Mouse (Mus musculus) layer of hippocampus, adult 8-10 months (tissue): Measurements from ENCODE around the gene Map2k7. TPM values are rescaled to one million over a fixed set of nuclear protein-coding genes. Genes with fewer than 3 reads are reported as not detected.
A peak's percentile ranks its signal among the peaks of the same experiment; 100 is the strongest.
"Not testable (repeated sequence)": the region's sequence is repeated elsewhere in the genome, so short reads cannot be mapped to it uniquely, and the experiment has no call there.

Experiments
- DNase-seq, 2 experiments: peaks; one replicate each; pipeline ENCODE4 v3.0.0; 2022; ENCODE audit warnings: low spot score in 2 of 2
- total RNA-seq, 4 experiments: library from RNA; stranded (reverse); gene quantifications; 2 replicates each; pipeline ENCODE4 v1.2.4; 2022

Gene Map2k7
- total RNA-seq, 4 experiments from 2014 or later, result 99.3 to 117 (median 110) TPM

- DNase-seq, result no peak
These were observed 12.2 kb upstream of the Map2k7 start for GRCm38 (mm10) chr8:4226323-4226722.

GRCm38 (mm10) chr8:4226739-4227347, 11.7 kb upstream of the Map2k7 start, which contains the start of gene Lrrc8e:
TSS of gene Lrrc8e (plus strand) at chr8:4226827.
- DNase-seq, result no peak

GRCm38 (mm10) chr8:4227919-4228318, 10.6 kb upstream of the Map2k7 start:
- no peak for DNase-seq

GRCm38 (mm10) chr8:4229784-4230183, 8.8 kb upstream of the Map2k7 start:
- DNase-seq, result no peak

- DNase-seq, result no peak
These were observed 7.8 kb upstream of the Map2k7 start for GRCm38 (mm10) chr8:4230612-4231351.

- peak in 1 of 2 experiments; percentile 25 for DNase-seq
These were observed 616 bp upstream of the Map2k7 start for GRCm38 (mm10) chr8:4237814-4238433.

- no peak for DNase-seq
These were observed 802 bp downstream of the Map2k7 start for GRCm38 (mm10) chr8:4239193-4239890.

GRCm38 (mm10) chr8:4245061-4245460, 6.5 kb downstream of the Map2k7 start:
- DNase-seq, result no peak

- DNase-seq, result no peak
These were observed 7.2 kb downstream of the Map2k7 start for GRCm38 (mm10) chr8:4245737-4246136.

- no peak for DNase-seq
These were observed 8.7 kb downstream of the Map2k7 start for GRCm38 (mm10) chr8:4247241-4247640.

GRCm38 (mm10) chr8:4247951-4248540, 9.5 kb downstream of the Map2k7 start, which contains the start of gene Tgfbr3l:
TSS of gene Tgfbr3l (plus strand) at chr8:4248214.
- no peak for DNase-seq

GRCm38 (mm10) chr8:4249213-4249612, 10.7 kb downstream of the Map2k7 start:
- no peak for DNase-seq

GRCm38 (mm10) chr8:4250306-4250970, 11.9 kb downstream of the Map2k7 start:
- DNase-seq, result peak; percentile 79 to 85

- no peak for DNase-seq
These were observed 13.7 kb downstream of the Map2k7 start for GRCm38 (mm10) chr8:4252116-4252760.

- DNase-seq, result peak; percentile 91 to 92
These were observed 14.6 kb downstream of the Map2k7 start, which contains the start of gene Snapc2 for GRCm38 (mm10) chr8:4252934-4253841. TSS of gene Snapc2 (plus strand) at chr8:4253080.

GRCm38 (mm10) chr8:4254001-4254400, 15.5 kb downstream of the Map2k7 start:
- DNase-seq, result peak in 1 of 2 experiments; percentile 67

GRCm38 (mm10) chr8:4255471-4255870, 16.9 kb downstream of the Map2k7 start:
- DNase-seq, result not testable (repeated sequence)

GRCm38 (mm10) chr8:4256911-4257310, 18.4 kb downstream of the Map2k7 start:
- DNase-seq, result peak; percentile 89 to 90

- peak in 1 of 2 experiments; percentile 25 for DNase-seq
These were observed 18.8 kb downstream of the Map2k7 start for GRCm38 (mm10) chr8:4257350-4257749.
